Mouse (Mus musculus) brain, embryonic 14.5 days (tissue): ENCODE results near the gene Gm3594.
"Not testable (repeated sequence)": the region's sequence is repeated elsewhere in the genome, so short reads cannot be mapped to it uniquely, and the experiment has no call there.

Experiments used
- CTCF ChIP-seq: fragments of 200-500 bp; IDR thresholded peaks from 2 replicates; pipeline ENCODE4 v1.5.1; 2012; ENCODE audit warnings: inconsistent platforms, mild to moderate bottlenecking, moderate library complexity, borderline replicate concordance; ENCODE audit not compliant: insufficient read depth, insufficient read length; ENCODE audit errors: extremely low read depth
- POLR2A ChIP-seq: fragments of 200-500 bp; IDR thresholded peaks from 2 replicates; pipeline ENCODE4 v1.6.1; 2012; ENCODE audit warnings: mild to moderate bottlenecking, inconsistent platforms, borderline replicate concordance; ENCODE audit not compliant: poor library complexity, insufficient read depth, insufficient read length, severe bottlenecking; ENCODE audit errors: extremely low read depth

- not testable (repeated sequence) for TF ChIP-seq POLR2A, CTCF
Measured at GRCm38 (mm10) chr14:6444511-6444910, at the start of gene Gm3594.
